Mouse (Mus musculus) stomach, postnatal 0 days (tissue): ENCODE data around the gene Mok. TPM values are rescaled to one million over a fixed set of nuclear protein-coding genes. Genes with fewer than 3 reads are reported as not detected.

ENCODE experiments used
- ATAC-seq: fragments of 200-750 bp; cut with Nextera tagmentation; 2 replicates; pipeline ENCODE4 v1.8.0; 2017; ENCODE audit not compliant: low FRiP score, low TSS enrichment
- DNase-seq: peaks from one replicate; pipeline ENCODE4 v3.0.0-alpha.2; 2016; ENCODE audit warnings: low spot score
- H3K27ac ChIP-seq: fragments of 300-500 bp; sonication (generic); replicated peaks from 2 replicates; pipeline ENCODE4 v1.5.1; 2014; ENCODE audit warnings: mild to moderate bottlenecking, control low read depth
- H3K27me3 ChIP-seq: fragments of 300-500 bp; sonication (generic); 2 replicates; pipeline ENCODE4 v1.6.1; 2014; ENCODE audit warnings: low read length; ENCODE audit not compliant: control insufficient read depth, insufficient read depth
- H3K36me3 ChIP-seq: fragments of 300-500 bp; sonication (generic); 2 replicates; pipeline ENCODE4 v1.6.1; 2014; ENCODE audit warnings: low read length, mixed read lengths; ENCODE audit not compliant: control insufficient read depth, insufficient read depth
- H3K4me1 ChIP-seq: fragments of 300-500 bp; sonication (generic); replicated peaks from 2 replicates; pipeline ENCODE4 v1.6.1; 2014; ENCODE audit warnings: antibody characterized with exemption; ENCODE audit not compliant: control insufficient read depth, insufficient read depth
- H3K4me2 ChIP-seq: fragments of 300-500 bp; sonication (generic); replicated peaks from 2 replicates; pipeline ENCODE4 v1.6.1; 2014; ENCODE audit warnings: low read depth, mild to moderate bottlenecking, control low read depth, moderate library complexity
- H3K4me3 ChIP-seq: fragments of 300-500 bp; sonication (generic); 2 replicates; pipeline ENCODE4 v1.5.1; 2014; ENCODE audit warnings: low read depth, low read length, control low read depth
- H3K9ac ChIP-seq: fragments of 300-500 bp; sonication (generic); 2 replicates; pipeline ENCODE4 v1.6.1; 2014; ENCODE audit warnings: mild to moderate bottlenecking, low read length, control low read depth, mixed read lengths
- H3K9me3 ChIP-seq: fragments of 300-500 bp; sonication (generic); 2 replicates; pipeline ENCODE4 v1.6.1; 2016; ENCODE audit warnings: low read length; ENCODE audit not compliant: control insufficient read depth
- CTCF ChIP-seq: IDR thresholded peaks from 2 replicates; pipeline ENCODE4 v1.5.1; 2016; ENCODE audit warnings: antibody characterized with exemption, low read depth, mild to moderate bottlenecking, moderate library complexity
- EP300 ChIP-seq: optimal IDR thresholded peaks from 2 replicates; pipeline ENCODE3; 2016; ENCODE audit warnings: antibody characterized with exemption
- WGBS: fragments of 180-500 bp; shearing (Covaris S2); extraction: QIAGEN DNeasy Blood & Tissue Kit; methylation state at CpG from one replicate; pipeline ENCODE4 v1.1.7; 2014; 5-methylcytosine and 5-hydroxymethylcytosine counted together
- polyA plus RNA-seq: library from polyadenylated mRNA; unstranded; fragments of >200 nt; fragmentation: Nextera tagmentation; extraction: Ambion mirVana; gene quantifications from 2 replicates; pipeline ENCODE4 v1.2.1, GENCODE M21; 2015

Gene Mok
- polyA plus RNA-seq, 1 experiment from 2014 or later: 0.95 TPM

GRCm38 (mm10) chr12:110768562-110768961 is 72.2 kb downstream of the Mok start:
- no peak overlapping the region for H3K27ac ChIP-seq
- no peak for DNase-seq
- H3K4me1 ChIP-seq: no peaks in the 10 kb centered on the region
- no peak overlapping the region for H3K9ac ChIP-seq
- no peak overlapping the region for H3K4me3 ChIP-seq
- ATAC-seq: no peak
- H3K36me3 ChIP-seq: no peaks in the 10 kb centered on the region
- no peak overlapping the region for H3K4me2 ChIP-seq
- H3K27me3 ChIP-seq: no peaks in the 10 kb centered on the region
- no peak for TF ChIP-seq EP300
- no peak for TF ChIP-seq CTCF
- H3K9me3 ChIP-seq: no peaks in the 10 kb centered on the region

GRCm38 (mm10) chr12:110764531-110764930 is 76.2 kb downstream of the Mok start:
- Histone ChIP-seq H3K9ac (no peak overlapping the region), H3K36me3 (no peaks in the 10 kb centered on the region), H3K9me3 (no peaks in the 10 kb centered on the region), H3K4me2 (no peak overlapping the region), H3K27ac (no peak overlapping the region), H3K27me3 (no peaks in the 10 kb centered on the region), H3K4me1 (no peaks in the 10 kb centered on the region), H3K4me3 (no peak overlapping the region)
- ATAC-seq (no peak), DNase-seq (no peak)
- TF ChIP-seq EP300: no peak
- no peak for TF ChIP-seq CTCF
- WGBS: 81% methylated on average over 5 of the region's 5 CpGs

- no peak for TF ChIP-seq EP300
- no peak for TF ChIP-seq CTCF
- no peak for DNase-seq
- Histone ChIP-seq H3K4me2 (no peak overlapping the region), H3K27ac (no peak overlapping the region), H3K9me3 (no peaks in the 10 kb centered on the region), H3K36me3 (no peaks in the 10 kb centered on the region), H3K9ac (no peak overlapping the region), H3K4me1 (no peaks in the 10 kb centered on the region), H3K4me3 (no peak overlapping the region), H3K27me3 (no peaks in the 10 kb centered on the region)
- no peak for ATAC-seq
- 85% methylated on average over 2 of the region's 2 CpGs for WGBS
Observed at GRCm38 (mm10) chr12:110762321-110762720, 78.4 kb downstream of the Mok start.

- no peak for DNase-seq
- H3K9ac ChIP-seq: no peak overlapping the region
- no peak for ATAC-seq
- no peaks in the 10 kb centered on the region; the same call in 1 of the 2 replicates for H3K36me3 ChIP-seq
- H3K4me3 ChIP-seq: no peak overlapping the region
- no peaks in the 10 kb centered on the region for H3K27me3 ChIP-seq
- WGBS: 93% methylated on average over 7 of the region's 8 CpGs
- no peak overlapping the region for H3K4me2 ChIP-seq
- no peaks in the 10 kb centered on the region for H3K4me1 ChIP-seq
- H3K9me3 ChIP-seq: no peaks in the 10 kb centered on the region
- no peak overlapping the region for H3K27ac ChIP-seq
- no peak for TF ChIP-seq EP300
- no peak for TF ChIP-seq CTCF
Observed at GRCm38 (mm10) chr12:110758932-110759331, 81.8 kb downstream of the Mok start.

Other genes with a start within 250 kb of the Mok start
- gene Dync1h1, start 239.5 kb downstream of the Mok start, polyA plus RNA-seq: 21.0 and 22.3 TPM in 2 replicates
- gene 1700001K19Rik, start 158.3 kb downstream of the Mok start, polyA plus RNA-seq: not detected in 2 replicates
- 286 and 326 TPM in 2 replicates for gene Hsp90aa1, start 138.2 kb downstream of the Mok start, polyA plus RNA-seq
- gene Wdr20, start 103.0 kb downstream of the Mok start, polyA plus RNA-seq: 12.8 and 14.0 TPM in 2 replicates
- 2.3 and 2.5 TPM in 2 replicates for gene Zfp839, start 9.3 kb upstream of the Mok start, polyA plus RNA-seq
- gene Cinp, start 48.2 kb upstream of the Mok start, polyA plus RNA-seq: 42.5 and 43.8 TPM in 2 replicates
- gene Tecpr2, start 48.3 kb upstream of the Mok start, polyA plus RNA-seq: 1.1 and 1.2 TPM in 2 replicates
- gene Ankrd9, start 138.1 kb upstream of the Mok start, polyA plus RNA-seq: 25.1 and 25.9 TPM in 2 replicates
- gene Rcor1, start 198.4 kb upstream of the Mok start, polyA plus RNA-seq: 7.9 and 10.5 TPM in 2 replicates